Mouse (Mus musculus) yolk sac, embryonic 10.5 days (tissue): ENCODE results near the gene Olfr490.

Experiments used
- DNase-seq: peaks from one replicate; pipeline ENCODE4 v3.0.0-alpha.2; 2017; ENCODE audit warnings: low spot score

The Olfr490 gene

GRCm38 (mm10) chr7:108288834-108289233 is at the start of gene Olfr490:
Olfr490 (minus strand) TSS chr7:108288934.
- no peak for DNase-seq

GRCm38 (mm10) chr7:108323574-108323973 is 34.8 kb upstream of the Olfr490 start, which contains the start of gene Olfr492:
Olfr492 (minus strand) TSS chr7:108323674.
- no peak for DNase-seq

- DNase-seq, result no peak
Measured at GRCm38 (mm10) chr7:108313151-108313550, 24.4 kb upstream of the Olfr490 start, which contains the start of gene Olfr491. Olfr491 (plus strand) TSS chr7:108313451.

- DNase-seq, result no peak
Measured at GRCm38 (mm10) chr7:108258247-108258646, 30.5 kb downstream of the Olfr490 start, which contains the start of gene Olfr488. Olfr488 (minus strand) TSS chr7:108258347.
